Mouse (Mus musculus) erythroblast, embryonic 14.5 days (primary cell): ENCODE data around the gene Mien1.

Experiments
- GATA1 ChIP-seq: IDR thresholded peaks from 2 replicates; pipeline ENCODE4 v1.6.1; 2012; ENCODE audit warnings: low read length, inconsistent platforms, mixed read lengths
- TAL1 ChIP-seq: IDR thresholded peaks from 3 replicates; pipeline ENCODE4 v1.6.1; 2012; ENCODE audit warnings: low read length, inconsistent platforms, mixed read lengths

- TF ChIP-seq GATA1 = no peak
- TF ChIP-seq TAL1 = no peak
Measured at GRCm38 (mm10) chr11:98431743-98432502, 6.9 kb downstream of the Mien1 start.
